Mouse (Mus musculus) CH12.LX (cell line): ENCODE results near the gene Bmp8a.

ENCODE experiments used
- CTCF ChIP-seq, 2 experiments: IDR thresholded peaks in 1 of 2; conservative IDR thresholded peaks in 1 of 2; 2 replicates each; pipeline ENCODE4 v1.5.1; 2011 to 2012; ENCODE audit warnings: low read depth in 2 of 2, low read length in 2 of 2, improper control_type of control experiment in 1 of 2, inconsistent platforms in 1 of 2, mild to moderate bottlenecking in 1 of 2, moderate library complexity in 1 of 2
- ETS1 ChIP-seq: conservative IDR thresholded peaks from 2 replicates; pipeline ENCODE4 v1.6.1; 2012; ENCODE audit warnings: low read depth, mild to moderate bottlenecking, inconsistent platforms, low read length, improper control_type of control experiment, moderate library complexity
- MAFK ChIP-seq: IDR thresholded peaks from 2 replicates; pipeline ENCODE4 v1.6.1; 2011; ENCODE audit warnings: low read length, improper control_type of control experiment; ENCODE audit not compliant: insufficient replicate concordance
- POLR2A ChIP-seq: IDR thresholded peaks from 2 replicates; pipeline ENCODE4 v1.6.1; 2011; ENCODE audit warnings: low read depth, mild to moderate bottlenecking, improper control_type of control experiment, low read length

- no peak for TF ChIP-seq MAFK
- TF ChIP-seq POLR2A = no peak
- TF ChIP-seq CTCF (conservative IDR thresholded peaks at IDR 0.05 in 1 of 2, IDR thresholded peaks at IDR 0.05 in 1 of 2; ENCODE audit: low read depth in 2 of 2, low read length in 2 of 2) = no peak
- TF ChIP-seq ETS1 = no peak
Observed at GRCm38 (mm10) chr4:123289038-123289437, 54.0 kb downstream of the Bmp8a start.
